Mouse (Mus musculus) midbrain, postnatal 0 days (tissue): ENCODE results near the gene Ncor2. TPM values are rescaled to one million over a fixed set of nuclear protein-coding genes. Genes with fewer than 3 reads are reported as not detected.

Source experiments
- ATAC-seq: fragments of 200-750 bp; cut with Nextera tagmentation; 2 replicates; pipeline ENCODE4 v1.8.0; 2017; ENCODE audit warnings: moderate number of reproducible peaks, mild to moderate bottlenecking, moderate TSS enrichment, moderate library complexity; ENCODE audit not compliant: low FRiP score
- DNase-seq: peaks from one replicate; pipeline ENCODE4 v3.0.0-alpha.2; 2015; ENCODE audit warnings: low spot score
- H3K27ac ChIP-seq: fragments of 300-500 bp; sonication (generic); 2 replicates; pipeline ENCODE4 v1.5.1; 2014; ENCODE audit warnings: low read depth, mild to moderate bottlenecking, low read length, mixed read lengths
- H3K27me3 ChIP-seq: fragments of 300-500 bp; sonication (generic); 2 replicates; pipeline ENCODE4 v1.6.1; 2014; ENCODE audit warnings: low read length, control low read depth, mixed read lengths; ENCODE audit not compliant: insufficient read depth
- H3K36me3 ChIP-seq: fragments of 300-500 bp; sonication (generic); 2 replicates; pipeline ENCODE4 v1.6.1; 2014; ENCODE audit warnings: low read length, control low read depth, mixed read lengths; ENCODE audit not compliant: insufficient read depth
- H3K4me1 ChIP-seq: fragments of 300-500 bp; sonication (generic); 2 replicates; pipeline ENCODE4 v1.6.1; 2014; ENCODE audit warnings: mild to moderate bottlenecking, control low read depth, antibody characterized with exemption, low read length, mixed read lengths; ENCODE audit not compliant: insufficient read depth
- H3K4me2 ChIP-seq: fragments of 300-500 bp; sonication (generic); 2 replicates; pipeline ENCODE4 v1.6.1; 2014; ENCODE audit warnings: low read depth, mild to moderate bottlenecking, low read length, mixed read lengths; ENCODE audit not compliant: poor library complexity, severe bottlenecking
- H3K4me3 ChIP-seq: fragments of 300-500 bp; sonication (generic); 2 replicates; pipeline ENCODE4 v1.5.1; 2014; ENCODE audit warnings: low read depth, mild to moderate bottlenecking, low read length, moderate library complexity
- H3K9ac ChIP-seq: fragments of 300-500 bp; sonication (generic); replicated peaks from 2 replicates; pipeline ENCODE4 v1.6.1; 2014; ENCODE audit warnings: mild to moderate bottlenecking, low read length, moderate library complexity, mixed read lengths; ENCODE audit not compliant: poor library complexity, severe bottlenecking
- H3K9me3 ChIP-seq: fragments of 300-500 bp; sonication (generic); 2 replicates; pipeline ENCODE4 v1.6.1; 2016; ENCODE audit warnings: low read length, control low read depth
- CTCF ChIP-seq: IDR thresholded peaks from 2 replicates; pipeline ENCODE4 v1.5.1; 2016; ENCODE audit warnings: antibody characterized with exemption, mild to moderate bottlenecking
- WGBS: fragments of 180-500 bp; shearing (Covaris S2); extraction: QIAGEN DNeasy Blood & Tissue Kit; methylation state at CpG from one replicate; pipeline ENCODE4 v1.1.7; 2014; 5-methylcytosine and 5-hydroxymethylcytosine counted together
- polyA plus RNA-seq: library from polyadenylated mRNA; unstranded; fragments of >200 nt; fragmentation: Nextera tagmentation; extraction: Ambion mirVana; gene quantifications from 2 replicates; pipeline ENCODE4 v1.2.1, GENCODE M21; 2015
- total RNA-seq: library from RNA; depleted of rRNA; stranded (reverse); fragments of >200 nt; gene quantifications from 2 replicates; pipeline ENCODE4 v1.2.3, GENCODE M21; 2014

The Ncor2 gene
- total and polyA plus RNA-seq, 2 experiments from 2014 or later = 17.8 to 22.8 TPM

DNA sequence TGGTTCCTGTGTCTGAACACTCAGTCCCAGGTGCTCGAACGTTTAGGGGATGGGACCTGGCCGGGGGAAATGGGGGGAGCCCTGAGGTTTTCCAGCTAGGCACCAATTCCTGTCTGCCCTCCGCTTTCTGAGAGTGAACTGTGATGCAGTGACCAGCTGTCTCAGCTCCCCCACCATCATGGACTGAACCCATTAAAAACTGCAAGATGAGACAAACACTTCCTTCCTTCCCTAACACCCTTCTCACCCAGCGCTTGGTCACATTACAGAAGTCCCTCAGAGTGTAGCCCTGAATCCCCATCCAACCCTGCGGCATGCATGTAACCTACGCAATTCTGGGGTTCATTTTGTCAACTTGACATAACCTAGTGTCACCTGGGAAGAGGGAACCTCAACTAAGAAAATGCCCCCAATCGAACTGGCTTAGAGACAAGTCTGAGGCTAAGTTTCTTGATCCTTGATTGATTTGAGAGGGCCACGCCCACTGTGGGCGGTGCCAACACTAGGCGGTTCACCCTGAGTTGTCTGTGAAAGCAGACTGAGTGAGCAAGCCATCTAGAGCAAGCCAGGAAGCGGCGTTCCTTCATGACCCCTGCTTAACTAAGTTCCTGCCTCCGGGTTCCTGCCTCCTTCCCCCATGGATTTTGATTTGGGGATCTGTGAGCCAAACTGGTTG is 41.9 kb downstream of the Ncor2 start:
- H3K27me3 ChIP-seq = no peaks in the 10 kb centered on the region
- ATAC-seq = no peak
- H3K27ac ChIP-seq = no peak overlapping the region
- WGBS = 52% methylated on average over 14 of the region's 14 CpGs
- no peak for DNase-seq
- H3K4me3 ChIP-seq = no peak overlapping the region
- no peak overlapping the region for H3K4me2 ChIP-seq
- H3K4me1 ChIP-seq = peaks cover 50% of the 10 kb centered on the region
- H3K9ac ChIP-seq = peak overlapping the region; percentile 46; the same call in 1 of the 2 replicates
- no peaks in the 10 kb centered on the region for H3K36me3 ChIP-seq
- H3K9me3 ChIP-seq = no peaks in the 10 kb centered on the region
- TF ChIP-seq CTCF = no peak

DNA sequence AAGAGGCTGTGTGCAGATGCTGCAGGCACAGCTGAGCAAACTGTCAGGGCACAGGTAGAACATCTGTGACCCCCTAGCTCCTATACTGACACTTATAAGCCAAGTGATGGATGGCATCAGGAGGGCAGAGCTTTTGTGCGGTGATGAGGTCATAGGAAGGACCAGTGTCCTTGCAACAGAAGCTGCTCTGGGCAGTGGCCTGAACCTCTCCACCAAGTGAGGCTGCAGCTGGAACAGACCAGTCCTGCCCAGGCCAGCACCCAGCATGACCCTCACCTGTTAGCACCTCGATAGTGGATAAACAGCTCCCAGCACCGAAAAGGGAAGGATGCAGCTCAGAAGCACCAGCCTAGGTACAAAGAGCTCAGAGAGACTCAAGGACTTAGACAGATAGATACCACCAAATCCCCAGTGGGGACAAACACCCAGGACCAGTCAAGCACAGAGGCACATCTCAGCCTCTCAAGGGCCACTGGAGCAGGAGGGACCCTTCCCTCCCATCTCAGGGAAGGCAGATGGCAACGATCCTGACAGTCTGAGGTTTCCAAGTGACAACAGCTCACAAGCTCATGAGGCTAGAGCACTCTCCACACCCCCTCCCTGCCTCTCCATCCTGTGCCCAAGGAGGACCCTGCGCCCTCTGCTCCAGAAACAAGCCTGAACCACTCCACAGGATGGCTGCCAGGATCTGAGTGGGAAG is 42.6 kb downstream of the Ncor2 start:
- ATAC-seq (no peak), DNase-seq (peak; percentile 59)
- Histone ChIP-seq H3K27me3 (no peaks in the 10 kb centered on the region), H3K9me3 (no peaks in the 10 kb centered on the region), H3K4me3 (no peak overlapping the region), H3K27ac (no peak overlapping the region; the same call in 1 of the 2 replicates), H3K4me2 (no peak overlapping the region), H3K4me1 (peaks cover 46% of the 10 kb centered on the region), H3K36me3 (no peaks in the 10 kb centered on the region), H3K9ac (peak overlapping the region; percentile 46; the same call in 1 of the 2 replicates)
- 65% methylated on average over 5 of the region's 5 CpGs for WGBS
- no peak for TF ChIP-seq CTCF

DNA sequence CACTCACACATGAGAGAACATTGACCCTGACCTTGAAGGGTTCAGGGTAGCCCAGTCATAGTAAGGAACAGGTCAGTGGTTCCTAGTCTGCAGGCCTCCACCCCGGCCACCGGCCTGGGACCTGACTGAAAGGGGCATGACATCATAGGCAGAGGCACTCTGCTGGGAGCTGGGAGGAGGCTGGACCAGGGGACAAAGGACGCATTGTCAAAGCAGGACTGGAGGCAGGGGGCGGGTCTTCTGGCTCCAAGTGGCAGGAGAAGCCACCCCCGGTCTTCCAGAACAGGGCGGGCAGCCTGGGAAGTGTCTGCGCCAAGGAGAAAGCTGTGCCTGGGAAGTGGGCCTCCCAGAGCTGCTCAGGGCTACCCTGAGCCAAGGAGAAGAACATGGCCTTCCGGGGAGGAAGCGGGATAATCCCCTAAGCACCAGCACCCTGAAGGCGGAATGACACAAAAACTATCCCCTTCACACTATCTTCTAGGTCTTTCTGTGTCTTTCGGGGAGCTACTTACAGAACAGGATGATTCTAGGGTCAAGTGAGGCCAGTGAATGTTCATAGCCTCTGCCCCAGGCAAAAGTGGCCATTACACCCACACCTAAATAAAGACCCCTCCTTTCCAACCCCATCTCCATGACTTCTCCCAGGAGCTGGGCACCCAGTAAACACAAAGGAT is 44.1 kb downstream of the Ncor2 start:
- no peak overlapping the region for H3K9ac ChIP-seq
- peaks cover 38% of the 10 kb centered on the region for H3K4me1 ChIP-seq
- ATAC-seq (peak; percentile 71), DNase-seq (peak; percentile 91)
- H3K9me3 ChIP-seq = no peaks in the 10 kb centered on the region
- no peaks in the 10 kb centered on the region for H3K36me3 ChIP-seq
- no peak overlapping the region for H3K4me2 ChIP-seq
- WGBS = 21% methylated on average over 11 of the region's 11 CpGs
- H3K27ac ChIP-seq = peak overlapping the region; percentile 69
- no peak overlapping the region for H3K4me3 ChIP-seq
- no peak for TF ChIP-seq CTCF
- H3K27me3 ChIP-seq = no peaks in the 10 kb centered on the region

DNA sequence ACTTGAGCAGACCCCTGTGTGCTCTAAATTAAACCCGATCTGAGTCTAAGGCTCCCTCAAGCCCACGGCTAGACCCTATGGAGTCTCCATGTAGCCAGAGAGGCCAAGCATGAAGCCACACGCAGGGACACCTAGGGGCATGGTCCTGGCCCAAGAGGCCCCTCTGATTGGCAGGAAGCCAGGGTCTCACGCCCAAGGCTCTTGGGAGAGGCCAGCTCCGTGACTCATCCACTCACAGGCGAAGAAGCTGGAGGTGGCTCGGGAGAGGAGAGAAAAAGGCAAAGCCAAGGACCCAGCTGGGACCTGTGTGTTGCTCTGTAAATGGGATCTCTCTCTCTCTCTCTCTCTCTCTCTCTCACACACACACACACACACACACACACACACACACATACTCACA is 44.6 kb downstream of the Ncor2 start:
- DNase-seq (no peak), ATAC-seq (no peak; the same call in 1 of the 2 replicates)
- TF ChIP-seq CTCF = no peak
- no peak overlapping the region for H3K9ac ChIP-seq
- 23% methylated on average over 7 of the region's 7 CpGs for WGBS
- H3K27ac ChIP-seq = peak overlapping the region; percentile 69
- H3K4me3 ChIP-seq = no peak overlapping the region
- no peaks in the 10 kb centered on the region for H3K27me3 ChIP-seq
- H3K36me3 ChIP-seq = no peaks in the 10 kb centered on the region
- H3K9me3 ChIP-seq = no peaks in the 10 kb centered on the region
- peaks cover 37% of the 10 kb centered on the region for H3K4me1 ChIP-seq
- no peak overlapping the region for H3K4me2 ChIP-seq

DNA sequence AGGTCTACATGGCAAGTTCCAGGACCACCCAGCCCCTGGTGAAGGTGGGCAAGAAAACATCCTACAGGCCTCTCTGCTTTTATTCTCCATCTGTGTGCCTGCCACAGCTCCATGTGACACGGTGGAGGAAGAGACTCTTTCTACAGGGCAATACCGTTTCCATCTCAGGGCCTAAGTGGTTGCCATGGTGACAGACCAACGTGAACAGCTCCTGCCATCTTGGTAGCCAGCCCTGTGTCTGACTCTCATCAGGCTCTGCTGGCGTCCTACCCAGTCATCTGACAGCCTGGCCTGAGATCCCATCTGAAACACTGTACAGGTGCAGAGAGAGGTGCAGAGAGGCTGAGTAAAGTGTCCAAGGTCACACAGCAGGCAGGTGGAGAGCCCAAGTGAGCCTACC is 45.4 kb downstream of the Ncor2 start:
- Histone ChIP-seq H3K9ac (no peak overlapping the region), H3K27me3 (no peaks in the 10 kb centered on the region), H3K4me1 (peaks cover 42% of the 10 kb centered on the region), H3K36me3 (no peaks in the 10 kb centered on the region), H3K4me2 (no peak overlapping the region), H3K9me3 (no peaks in the 10 kb centered on the region), H3K4me3 (no peak overlapping the region), H3K27ac (peak overlapping the region; percentile 69)
- 17% methylated on average over 4 of the region's 4 CpGs for WGBS
- no peak for ATAC-seq
- no peak for TF ChIP-seq CTCF
- DNase-seq = peak; percentile 73
